Mouse (Mus musculus): ENCODE measurements around the gene Smarca5.

Gene Smarca5

GRCm38 (mm10) chr8:80714461-80714860, 24.8 kb downstream of the Smarca5 start:
- ChIA-PET CTCF (interaction anchor here in 1 of 4 experiments (0.6 to 1.2 kb wide), 2 partner anchors 67 to 980 kb away, joined by 3 read pairs; no protein-coding TSS in a partner anchor), POLR2A (interaction anchor here in 2 of 4 experiments (0.6 to 2.1 kb wide), 6 partner anchors 10 to 19 kb away, joined by 3 to 7 read pairs (median 4); no protein-coding TSS in a partner anchor)

GRCm38 (mm10) chr8:80710670-80711400, 28.5 kb downstream of the Smarca5 start:
- CTCF ChIA-PET = interaction anchor here in 2 of 4 experiments (0.5 to 1.5 kb wide), 4 partner anchors 14 to 218 kb away, joined by 3 to 5 read pairs (median 4); no protein-coding TSS in a partner anchor
- POLR2A ChIA-PET = interaction anchor here in 1 of 4 experiments (0.6 to 1.5 kb wide), 5 partner anchors 15 to 28 kb away, joined by 3 read pairs; no protein-coding TSS in a partner anchor

GRCm38 (mm10) chr8:80688141-80688540, 51.2 kb downstream of the Smarca5 start:
- ChIA-PET POLR2A (interaction anchor here in 1 of 4 experiments (0.7 kb wide), 1 partner anchor 258 kb away, joined by 3 read pairs; no protein-coding TSS in a partner anchor), CTCF (interaction anchor here (0.6 to 5.7 kb wide), 8 partner anchors 88 to 954 kb away, joined by 3 to 52 read pairs (median 4); partner anchors contain the start of gene Gypa (in 3 of the 4))

GRCm38 (mm10) chr8:80683756-80684335, 55.5 kb downstream of the Smarca5 start:
- ChIA-PET POLR2A (no interaction called here), CTCF (no interaction called here)

- ChIA-PET POLR2A (interaction anchor here in 1 of 4 experiments (0.9 kb wide), 1 partner anchor 8 kb away, joined by 3 read pairs; no protein-coding TSS in a partner anchor), CTCF (interaction anchor here in 2 of 4 experiments (0.9 to 1.0 kb wide), 2 partner anchors 190 kb away, joined by 3 to 20 read pairs; no protein-coding TSS in a partner anchor)
These were observed 56.7 kb downstream of the Smarca5 start for GRCm38 (mm10) chr8:80682594-80682993.

- POLR2A ChIA-PET = interaction anchor here in 1 of 4 experiments (1.6 kb wide), 1 partner anchor 346 kb away, joined by 5 read pairs; the partner anchor contains the start of gene Usp38
- CTCF ChIA-PET = no interaction called here
These were observed 69.9 kb downstream of the Smarca5 start for GRCm38 (mm10) chr8:80669277-80669901.

GRCm38 (mm10) chr8:80663476-80663875, 75.8 kb downstream of the Smarca5 start:
- CTCF ChIA-PET = no interaction called here
- POLR2A ChIA-PET = no interaction called here

GRCm38 (mm10) chr8:80661055-80661454, 78.2 kb downstream of the Smarca5 start:
- CTCF ChIA-PET = interaction anchor here in 1 of 4 experiments (0.6 kb wide), 1 partner anchor 150 kb away, joined by 3 read pairs; no protein-coding TSS in a partner anchor
- POLR2A ChIA-PET = no interaction called here

- CTCF ChIA-PET = no interaction called here
- POLR2A ChIA-PET = interaction anchor here in 1 of 4 experiments (0.6 kb wide), 1 partner anchor 223 kb away, joined by 3 read pairs; the partner anchor contains the start of gene Gab1
These were observed 81.7 kb downstream of the Smarca5 start for GRCm38 (mm10) chr8:80657639-80658038.
